Mouse (Mus musculus) kidney, adult 2 months (tissue): ENCODE measurements around the gene Hoxa4.

Source experiments
- CTCF ChIP-seq: fragments of 200-500 bp; conservative IDR thresholded peaks from 2 replicates; pipeline ENCODE4 v1.5.1; 2011; ENCODE audit warnings: low read depth, mild to moderate bottlenecking, control low read depth, low read length, moderate library complexity, mixed read lengths; ENCODE audit not compliant: insufficient read depth, insufficient read length
- POLR2A ChIP-seq: fragments of 200-500 bp; IDR thresholded peaks from one replicate; pipeline ENCODE4 v1.6.1; 2011; ENCODE audit warnings: low read depth, low read length, control low read depth

DNA sequence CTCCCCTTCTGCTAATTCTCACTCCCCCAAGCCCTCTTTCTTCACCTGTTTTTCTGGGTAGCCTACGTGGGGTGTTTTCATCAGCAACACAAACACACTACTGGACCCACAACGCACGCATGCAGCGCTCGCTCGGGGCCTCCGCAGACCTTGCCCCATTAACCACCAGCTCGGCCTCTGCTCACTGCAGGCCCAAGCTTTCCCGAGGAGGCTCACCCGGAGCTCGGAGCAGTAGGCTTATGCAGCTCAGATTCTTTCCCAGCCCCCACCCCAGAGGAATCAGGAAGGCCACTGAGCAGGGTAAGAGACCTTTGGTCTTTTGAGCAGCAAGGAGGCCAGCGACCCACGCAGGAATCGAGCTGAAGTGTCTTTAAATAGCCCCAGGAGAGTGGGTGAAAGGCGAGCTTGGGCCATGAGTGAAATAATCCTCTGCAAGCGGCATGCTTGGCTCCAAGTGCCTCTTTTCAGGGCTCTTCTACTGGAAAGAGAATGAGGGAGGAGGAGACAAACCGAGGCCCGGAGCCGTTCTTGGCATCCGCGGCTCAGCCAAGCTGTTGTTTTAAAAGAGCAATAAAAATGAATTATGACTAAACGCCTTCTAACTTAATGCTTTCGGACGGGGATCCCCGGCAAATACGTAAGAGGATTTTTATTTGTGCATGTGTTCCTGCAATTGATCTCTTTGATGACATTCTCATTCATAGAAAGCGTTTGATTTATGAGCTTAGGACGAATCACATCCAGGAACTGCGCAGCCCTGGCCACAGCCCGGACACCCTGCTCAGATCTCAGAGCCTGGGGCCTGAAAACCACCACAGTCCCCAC, 30.8 kb downstream of the Hoxa4 start:
- TF ChIP-seq CTCF (no peak), POLR2A (no peak)
